8 mouse cellular contexts compared by ENCODE assay signal in the genomic region with DNA sequence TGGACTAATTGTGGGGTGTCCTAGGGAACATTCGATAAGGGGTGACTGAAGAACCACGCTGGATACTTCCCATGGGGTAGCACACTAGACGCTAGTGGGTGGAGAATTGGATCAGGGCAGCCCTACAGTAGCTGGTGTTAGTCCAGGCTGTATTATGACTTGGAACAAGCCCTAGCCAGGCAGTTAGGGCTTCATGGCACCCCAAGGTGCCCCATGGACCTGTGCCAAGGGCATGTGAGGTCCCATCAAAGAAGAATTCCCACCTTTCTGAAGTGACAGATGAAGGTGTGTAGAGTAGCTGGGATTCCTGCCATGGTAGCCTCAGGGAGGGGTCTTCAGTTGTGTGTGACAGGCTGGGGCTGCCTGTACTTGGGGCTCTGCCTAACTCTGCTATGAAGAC. TPM values are rescaled to one million over a fixed set of nuclear protein-coding genes. Genes with fewer than 3 reads are reported as not detected.
A peak's percentile ranks its signal among the peaks of the same experiment; 100 is the strongest.
DNase-seq lines count a peak whose midpoint lies in the region; ATAC-seq and TF ChIP-seq lines count a peak whose summit lies in the region.

No protein-coding gene starts in this region.

- H3K36me3 ChIP-seq in embryonic facial prominence, embryonic 15.5 days: no peaks in the 10 kb centered on the region
- H3K36me3 ChIP-seq in intestine, postnatal 0 days (ENCODE audit: control insufficient read depth, insufficient read depth): no peaks in the 10 kb centered on the region
- H3K36me3 ChIP-seq in neural tube, embryonic 14.5 days (ENCODE audit: control insufficient read depth, insufficient read depth, low read length): no peaks in the 10 kb centered on the region

- TF ChIP-seq CTCF in left cerebral cortex, adult 2 months (IDR thresholded peaks at IDR 0.05): no peak
- TF ChIP-seq CTCF in intestine, postnatal 0 days (IDR thresholded peaks at IDR 0.05; ENCODE audit: low read depth): no peak

- intact Hi-C loops in left cerebral cortex, adult 2 months (cut with DNase I): loop anchor here (1.0 to 2.0 kb wide), 2 partner anchors 14 to 30 kb away; no protein-coding TSS in a partner anchor

- H3K9me3 ChIP-seq in embryonic facial prominence, embryonic 15.5 days (replicated peaks): no peaks in the 10 kb centered on the region
- H3K9me3 ChIP-seq in intestine, postnatal 0 days (ENCODE audit: control insufficient read depth): no peaks in the 10 kb centered on the region
- H3K9me3 ChIP-seq in neural tube, embryonic 14.5 days (ENCODE audit: control insufficient read depth, low read length): no peaks in the 10 kb centered on the region

- peak overlapping the region; percentile 94 for H3K27ac ChIP-seq in left cerebral cortex, adult 2 months
- H3K27ac ChIP-seq in embryonic facial prominence, embryonic 15.5 days (replicated peaks): no peak overlapping the region
- H3K27ac ChIP-seq in intestine, postnatal 0 days (ENCODE audit: low read depth, low read length): no peak overlapping the region
- no peak overlapping the region for H3K27ac ChIP-seq in neural tube, embryonic 14.5 days (ENCODE audit: low read depth, low read length)

- peaks cover 54% of the 10 kb centered on the region for H3K4me1 ChIP-seq in embryonic facial prominence, embryonic 15.5 days
- H3K4me1 ChIP-seq in intestine, postnatal 0 days (replicated peaks; ENCODE audit: control insufficient read depth, insufficient read depth, low read length): 0 out of 2 replicates have a peak, but pooled peaks cover 9% of the 10 kb centered on the region
- H3K4me1 ChIP-seq in neural tube, embryonic 14.5 days (ENCODE audit: control insufficient read depth, insufficient read depth, low read length): peaks cover 15% of the 10 kb centered on the region

- H3K4me3 ChIP-seq in left cerebral cortex, adult 2 months: peak overlapping the region; percentile 58
- peak overlapping the region; percentile 57 for H3K4me3 ChIP-seq in embryonic facial prominence, embryonic 15.5 days (replicated peaks)
- peak overlapping the region; percentile 50 for H3K4me3 ChIP-seq in intestine, postnatal 0 days (ENCODE audit: low read depth, low read length)
- H3K4me3 ChIP-seq in neural tube, embryonic 14.5 days (ENCODE audit: low read depth, low read length): peak overlapping the region; percentile 36; the same call in 1 of the 2 replicates

- peaks cover 52% of the 10 kb centered on the region for H3K27me3 ChIP-seq in embryonic facial prominence, embryonic 15.5 days
- H3K27me3 ChIP-seq in intestine, postnatal 0 days (replicated peaks; ENCODE audit: control insufficient read depth, insufficient read depth, low read length): peaks cover 38% of the 10 kb centered on the region
- H3K27me3 ChIP-seq in neural tube, embryonic 14.5 days (ENCODE audit: control insufficient read depth, insufficient read depth, low read length): peaks cover 41% of the 10 kb centered on the region

- ATAC-seq in embryonic facial prominence, embryonic 15.5 days (ENCODE audit: insufficient number of reproducible peaks, low FRiP score, low TSS enrichment, low read depth): no peak
- ATAC-seq in intestine, postnatal 0 days: no peak
- ATAC-seq in neural tube, embryonic 14.5 days (ENCODE audit: low read depth): no peak

- H3K4me2 ChIP-seq in embryonic facial prominence, embryonic 15.5 days (replicated peaks): peak overlapping the region; percentile 99
- peak overlapping the region; percentile 83 for H3K4me2 ChIP-seq in intestine, postnatal 0 days (replicated peaks; ENCODE audit: low read depth)
- peak overlapping the region; percentile 60 for H3K4me2 ChIP-seq in neural tube, embryonic 14.5 days (ENCODE audit: low read depth, low read length)

- WGBS in embryonic facial prominence, embryonic 15.5 days: 18% methylated on average over 3 of the region's 3 CpGs
- 34% methylated on average over 3 of the region's 3 CpGs for WGBS in intestine, postnatal 0 days
- WGBS in neural tube, embryonic 14.5 days: 25% methylated on average over 3 of the region's 3 CpGs

- DNase-seq in left cerebral cortex, adult 2 months (ENCODE audit: extremely low spot score in 1 of 2, low spot score in 2 of 2): no peak
- no peak for DNase-seq in left cerebral cortex, adult 18-20 months (ENCODE audit: low spot score in 2 of 2)
- no peak for DNase-seq in gastrocnemius, postnatal 10 days
- no peak for DNase-seq in urinary bladder, postnatal 14 days (ENCODE audit: low spot score)
- DNase-seq in layer of hippocampus, postnatal 25 days (ENCODE audit: extremely low spot score in 1 of 2, low spot score in 1 of 2): no peak

- no peak overlapping the region for H3K9ac ChIP-seq in embryonic facial prominence, embryonic 15.5 days
- H3K9ac ChIP-seq in intestine, postnatal 0 days (ENCODE audit: low read depth, low read length): no peak overlapping the region
- no peak overlapping the region for H3K9ac ChIP-seq in neural tube, embryonic 14.5 days (replicated peaks; ENCODE audit: low read depth, low read length)

RNA-seq across cellular contexts. Expression of a gene that starts 1.0 kb away (rescaled TPM):
- 100 to 1,000 TPM; 101 to 106 TPM for total RNA-seq in left cerebral cortex, adult 2 months (2021)
- 10 to 100 TPM; 84.8 to 98.3 TPM for total RNA-seq in left cerebral cortex, adult 18-20 months (2021)
- 7.5 and 9.4 TPM in 2 replicates for polyA plus RNA-seq in embryonic facial prominence, embryonic 15.5 days (2015; fragmentation: Nextera tagmentation; extraction: Ambion mirVana)
- polyA plus RNA-seq in intestine, postnatal 0 days (2015; fragmentation: Nextera tagmentation; extraction: Ambion mirVana): 2.8 and 3.5 TPM in 2 replicates
- 27.5 and 35.3 TPM in 2 replicates for polyA plus RNA-seq in neural tube, embryonic 14.5 days (2014; fragmentation: Nextera tagmentation; extraction: Ambion mirVana)
- 10 to 100 TPM; 22.1 to 23.2 TPM for total RNA-seq in gastrocnemius, postnatal 10 days (2021)
- 10 to 100 TPM; 74.0 to 85.1 TPM for total RNA-seq in layer of hippocampus, postnatal 25 days (2021)

RNA-seq across cellular contexts. Expression of a gene that starts 16.7 kb away (rescaled TPM):
- total RNA-seq in left cerebral cortex, adult 2 months (2021): 100 to 1,000 TPM; 141 to 143 TPM
- 100 to 1,000 TPM; 153 to 154 TPM for total RNA-seq in left cerebral cortex, adult 18-20 months (2021)
- 296 and 300 TPM in 2 replicates for polyA plus RNA-seq in embryonic facial prominence, embryonic 15.5 days (2015; fragmentation: Nextera tagmentation; extraction: Ambion mirVana)
- polyA plus RNA-seq in intestine, postnatal 0 days (2015; fragmentation: Nextera tagmentation; extraction: Ambion mirVana): 113 and 115 TPM in 2 replicates
- polyA plus RNA-seq in neural tube, embryonic 14.5 days (2014; fragmentation: Nextera tagmentation; extraction: Ambion mirVana): 190 and 219 TPM in 2 replicates
- total RNA-seq in gastrocnemius, postnatal 10 days (2021): 100 to 1,000 TPM; 138 to 151 TPM
- 100 to 1,000 TPM; 144 to 156 TPM for total RNA-seq in layer of hippocampus, postnatal 25 days (2021)

RNA-seq across cellular contexts. Expression of a gene that starts 35.5 kb away (rescaled TPM):
- total RNA-seq in left cerebral cortex, adult 2 months (2021): 10 to 100 TPM; 13.2 to 14.6 TPM
- total RNA-seq in left cerebral cortex, adult 18-20 months (2021): 10 to 100 TPM; 12.6 to 12.7 TPM
- 13.9 and 16.0 TPM in 2 replicates for polyA plus RNA-seq in embryonic facial prominence, embryonic 15.5 days (2015; fragmentation: Nextera tagmentation; extraction: Ambion mirVana)
- 8.0 and 9.2 TPM in 2 replicates for polyA plus RNA-seq in intestine, postnatal 0 days (2015; fragmentation: Nextera tagmentation; extraction: Ambion mirVana)
- 7.9 and 10.2 TPM in 2 replicates for polyA plus RNA-seq in neural tube, embryonic 14.5 days (2014; fragmentation: Nextera tagmentation; extraction: Ambion mirVana)
- 1 to 10 TPM; 5.1 to 7.6 TPM for total RNA-seq in gastrocnemius, postnatal 10 days (2021)
- 10 to 100 TPM; 12.7 to 16.4 TPM for total RNA-seq in layer of hippocampus, postnatal 25 days (2021)
